Mouse (Mus musculus): ENCODE results near the gene Xiap.
"Not testable (repeated sequence)": the region's sequence is repeated elsewhere in the genome, so short reads cannot be mapped to it uniquely, and the experiment has no call there.

Gene Xiap

DNA sequence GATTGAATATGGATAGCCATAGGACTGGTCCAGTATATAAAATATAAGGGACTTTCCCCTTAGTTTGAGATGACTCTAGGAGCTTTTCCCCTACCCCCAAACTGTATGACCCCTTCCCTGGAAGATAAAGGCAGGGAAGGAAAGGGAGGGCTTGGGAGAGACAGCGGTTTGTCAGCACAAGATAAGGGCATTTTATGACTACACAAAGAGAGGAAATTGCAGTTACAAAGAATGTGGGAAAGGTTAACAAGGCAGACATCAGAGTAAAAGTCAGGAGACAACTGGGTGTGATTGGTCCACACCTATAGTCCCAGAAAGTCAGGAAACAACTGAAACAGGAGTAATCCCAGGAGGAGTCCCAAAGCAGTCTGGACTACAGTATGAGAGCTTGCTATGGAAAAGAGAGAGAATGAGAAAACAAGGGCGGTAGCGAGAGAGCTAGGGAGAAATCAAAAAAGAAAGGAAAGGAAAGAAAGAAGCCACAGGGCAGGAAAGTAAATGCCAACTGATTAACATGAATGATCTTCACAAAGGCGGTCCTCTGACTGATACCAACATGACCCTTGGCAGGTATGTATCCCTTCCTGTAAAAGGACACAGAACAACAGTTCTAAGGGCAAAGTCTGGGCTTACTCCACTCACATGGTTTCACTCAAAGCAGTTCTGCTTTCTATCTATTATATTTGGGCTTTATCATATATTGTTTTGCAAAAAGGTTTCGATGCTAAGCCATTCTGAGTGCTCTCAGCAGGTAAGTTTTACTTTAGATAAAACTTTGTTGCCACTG is at the start of gene Xiap:
TSS of gene Xiap (plus strand) at position 398 of the 787 bp plus-strand sequence.
- no peak for DNase-seq

DNA sequence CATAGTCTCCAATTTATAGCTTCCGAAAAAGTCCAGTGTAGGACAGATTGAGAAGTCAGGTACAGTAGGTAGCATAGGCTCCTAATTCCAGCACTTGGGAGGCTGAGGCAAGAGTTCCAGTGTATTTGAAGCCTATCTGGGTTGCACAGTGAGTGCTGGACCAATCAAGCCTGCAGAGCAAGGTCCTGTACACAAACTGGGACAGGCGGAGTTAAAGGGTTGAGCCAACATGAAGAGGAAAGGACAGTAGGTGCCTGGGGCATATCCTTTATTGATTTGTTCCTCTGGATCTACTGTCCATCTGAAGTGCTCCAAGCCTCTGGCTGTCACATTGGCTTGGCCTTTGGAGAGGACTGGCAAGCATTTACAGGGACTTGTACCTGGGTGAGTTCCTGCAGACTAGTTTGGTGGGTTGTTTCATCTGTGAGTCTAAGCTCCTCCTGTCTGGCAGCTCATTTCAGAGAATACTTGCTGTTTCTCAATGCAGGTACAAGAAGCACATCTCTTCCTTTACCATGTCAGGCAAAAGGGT is 46.7 kb upstream of the Xiap start:
- no peak for DNase-seq

DNA sequence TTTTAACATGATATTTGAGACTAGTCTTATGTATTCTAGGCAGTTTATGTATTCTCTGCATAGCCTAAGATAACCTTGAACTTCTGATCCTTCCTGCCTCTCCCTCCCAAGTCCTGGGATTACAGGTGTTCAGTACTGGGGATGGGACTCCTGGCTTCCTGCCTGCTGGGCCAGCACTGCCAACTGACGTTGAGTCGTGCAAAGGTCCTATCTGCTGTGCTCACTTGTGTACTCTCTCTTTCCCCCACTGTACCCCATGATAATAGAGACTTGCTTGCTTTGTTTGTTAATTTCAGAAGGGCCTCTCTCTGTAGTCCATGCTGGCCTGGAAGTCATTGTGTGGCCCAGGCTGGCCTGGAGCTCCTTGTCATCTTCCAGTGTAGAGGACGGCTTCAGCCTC is 45.7 kb upstream of the Xiap start:
- no peak for DNase-seq

DNA sequence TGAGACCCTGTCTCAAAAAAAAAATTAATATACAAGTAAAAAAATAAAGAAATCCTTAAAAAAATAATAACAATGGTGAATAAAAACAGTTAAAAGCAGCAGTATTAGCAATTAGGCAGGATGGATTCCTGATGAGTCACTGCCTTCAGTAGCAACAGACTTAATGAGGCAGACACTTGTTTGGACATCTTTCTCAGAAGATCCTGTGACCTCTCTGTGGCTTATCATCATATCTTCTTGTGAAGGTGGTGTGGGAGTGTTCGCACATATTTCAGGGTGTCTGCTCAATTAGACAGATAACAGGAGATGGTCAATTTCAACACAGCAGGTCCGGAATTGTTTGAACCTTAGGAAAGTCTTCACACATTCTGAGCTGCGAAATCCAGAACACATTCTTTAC is 45.0 kb upstream of the Xiap start:
- no peak for DNase-seq

DNA sequence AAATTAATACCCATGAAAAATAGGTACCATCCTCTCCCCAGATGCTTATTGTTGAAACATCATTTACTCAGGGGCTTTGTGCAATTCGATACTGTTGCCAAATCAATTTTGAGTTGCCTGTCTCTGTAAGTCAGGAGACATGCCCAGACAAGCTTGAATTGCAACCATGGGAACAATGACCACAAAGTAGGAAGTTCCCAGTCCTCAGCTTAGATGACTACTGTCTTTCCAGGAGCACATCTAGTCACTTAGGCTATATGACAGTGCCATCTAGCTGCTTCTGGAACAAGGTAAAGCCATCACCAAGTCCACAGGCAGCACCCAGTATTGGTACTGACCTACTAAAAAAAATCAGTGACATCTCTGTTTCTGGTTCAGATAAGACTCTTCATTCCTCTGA is 41.4 kb upstream of the Xiap start:
- no peak for DNase-seq

DNA sequence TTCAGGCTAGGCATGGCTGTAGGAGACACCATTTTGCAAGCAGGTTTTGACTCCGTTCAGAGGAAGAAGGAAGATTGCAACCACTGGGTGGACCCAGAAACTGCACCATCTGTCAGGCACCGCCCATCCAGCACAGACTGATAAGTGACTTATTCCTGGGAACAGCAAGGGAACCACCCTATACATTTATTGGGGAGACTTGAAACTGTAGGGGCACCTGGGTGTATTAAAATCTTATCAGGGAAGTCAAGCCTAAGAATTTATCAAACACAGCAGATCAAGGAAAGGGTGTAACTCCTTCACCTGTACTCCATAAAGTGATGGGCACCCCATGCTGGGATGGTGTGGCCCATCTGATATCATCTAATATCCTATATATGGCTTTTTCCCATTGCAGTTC is 40.0 kb upstream of the Xiap start:
- DNase-seq: no peak

DNA sequence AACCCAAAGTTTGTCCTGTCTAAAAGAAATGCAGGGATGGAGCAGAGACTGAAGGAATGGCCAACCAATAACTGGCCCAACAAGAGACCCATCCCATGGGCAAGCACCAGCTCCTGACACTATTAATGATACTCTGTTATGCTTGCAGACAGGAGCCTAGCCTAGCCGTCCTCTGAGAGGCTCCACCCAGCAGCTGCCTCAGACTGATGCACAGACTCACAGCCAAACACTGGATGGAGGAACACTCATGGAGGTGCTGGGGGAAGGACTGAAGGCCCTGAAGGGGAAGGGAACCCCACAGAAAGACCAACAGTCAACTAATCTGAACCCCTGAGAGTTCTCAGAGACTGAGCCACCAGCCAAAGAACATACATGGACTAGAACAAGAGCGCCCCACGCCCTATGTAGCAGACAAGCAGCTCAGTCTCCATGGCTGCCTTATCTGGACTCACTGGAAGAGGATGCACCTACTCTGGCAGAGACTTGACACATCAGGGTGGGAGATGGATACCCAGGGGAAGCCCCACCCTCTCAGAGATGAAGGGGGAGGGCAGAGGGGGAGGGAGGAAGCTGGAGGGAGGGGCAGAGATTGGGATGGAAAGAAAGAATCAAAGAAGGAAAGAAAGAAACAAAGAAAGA is 33.6 kb upstream of the Xiap start:
- not testable (repeated sequence) for DNase-seq

DNA sequence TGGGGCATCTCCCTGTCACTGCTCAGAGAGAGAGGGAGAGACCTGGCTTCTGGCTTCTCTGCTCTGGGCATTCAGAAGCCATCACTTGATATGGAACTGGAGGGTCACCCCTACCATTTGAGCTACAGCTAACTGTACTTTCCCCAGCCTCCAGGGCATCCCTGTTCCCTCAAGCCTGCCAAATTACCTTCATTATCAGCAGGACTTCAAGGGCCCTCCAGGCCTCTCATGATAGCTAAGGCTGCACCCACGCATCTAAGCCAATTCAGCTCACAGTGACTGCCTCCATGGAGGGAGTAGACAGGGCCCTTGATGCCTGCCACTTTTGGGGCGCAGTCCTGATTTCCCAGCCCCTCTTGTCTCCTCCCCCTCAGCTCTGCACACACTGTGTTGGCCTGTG is 32.5 kb upstream of the Xiap start:
- DNase-seq: not testable (repeated sequence)

DNA sequence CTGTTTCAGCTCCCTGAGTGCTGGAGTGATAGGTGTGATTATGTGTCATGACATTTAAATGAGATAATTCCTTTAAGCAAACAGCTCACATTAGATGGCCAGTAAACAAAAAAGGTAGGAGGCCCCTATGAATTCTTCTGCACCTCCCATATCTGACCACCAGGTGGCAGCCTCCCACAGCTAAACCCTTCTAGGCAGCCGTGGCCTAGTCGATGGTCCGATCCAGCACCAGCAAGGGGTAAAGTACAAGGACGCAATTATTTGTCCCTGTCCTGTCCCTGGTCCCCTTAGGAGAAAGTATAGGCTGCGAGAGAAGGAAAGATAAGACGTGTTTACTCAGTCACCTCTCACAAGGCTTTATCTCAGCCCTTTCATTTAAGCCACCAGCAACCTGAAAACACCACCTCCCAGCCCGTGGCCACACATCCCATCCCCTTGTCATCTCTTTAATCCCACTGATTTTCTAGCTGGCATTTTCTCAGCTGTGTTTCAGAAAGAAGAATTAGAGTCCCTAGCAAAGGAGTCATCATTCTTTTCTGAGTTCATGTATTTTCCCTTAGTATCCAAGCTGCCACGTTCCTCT is 26.3 kb upstream of the Xiap start:
- peak; percentile 59 to 60 for DNase-seq

DNA sequence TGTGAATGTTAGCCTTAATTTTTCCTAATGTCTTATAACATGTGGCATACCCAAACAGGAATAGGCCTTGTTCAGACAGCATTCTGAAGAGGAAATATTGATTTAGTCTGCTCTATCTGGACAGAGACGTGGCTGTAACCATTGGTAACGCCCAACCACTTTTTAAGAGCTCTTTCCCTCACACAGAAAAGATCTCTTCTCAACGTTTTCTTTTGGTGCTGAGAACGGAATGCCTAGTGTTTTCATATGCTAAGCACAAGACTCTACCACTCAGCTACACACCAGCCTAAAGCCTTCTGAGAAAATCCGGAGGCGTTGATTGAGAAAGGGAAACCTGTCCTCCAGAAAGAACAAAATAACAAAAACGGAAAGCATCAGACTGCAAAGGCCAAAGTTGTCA is 25.6 kb upstream of the Xiap start:
- no peak for DNase-seq

DNA sequence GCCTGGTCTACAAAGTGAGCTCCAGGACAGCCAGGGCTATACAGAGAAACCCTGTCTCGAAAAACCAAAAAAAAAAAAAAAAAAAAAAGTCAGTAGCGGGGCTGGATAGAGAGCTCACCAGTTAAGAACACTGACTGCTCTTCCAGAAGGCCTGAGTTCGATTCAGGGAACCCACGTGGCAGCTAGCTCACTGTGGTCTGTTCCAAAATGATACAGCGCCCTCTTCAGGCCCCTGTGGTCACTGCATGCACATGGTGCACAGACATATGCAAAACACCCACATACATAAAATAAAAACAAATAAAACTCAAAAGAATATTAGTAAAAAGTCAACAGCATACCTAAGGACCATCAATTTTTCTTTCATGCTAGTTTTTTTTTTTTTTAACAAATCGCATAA is 20.0 kb upstream of the Xiap start:
- no peak for DNase-seq

DNA sequence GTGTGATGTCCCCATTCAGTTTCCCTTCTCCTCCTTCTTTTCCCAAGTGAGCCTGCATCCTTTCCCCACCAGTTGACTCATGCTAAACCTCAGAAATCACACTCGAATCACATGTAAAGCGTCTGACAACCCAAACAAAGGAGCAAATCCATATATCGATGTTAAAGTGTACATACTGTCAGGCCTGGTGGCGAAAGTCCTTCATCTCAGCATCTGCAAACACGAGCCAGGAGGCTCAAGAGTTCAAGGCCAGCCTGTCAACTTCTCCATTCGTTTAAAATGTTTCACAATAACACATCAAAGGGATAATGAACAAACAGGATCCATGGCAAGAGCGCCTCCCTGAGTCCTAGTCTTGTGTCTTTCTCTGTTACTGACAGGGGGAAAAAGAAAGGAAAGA is 14.5 kb upstream of the Xiap start:
- DNase-seq: no peak

DNA sequence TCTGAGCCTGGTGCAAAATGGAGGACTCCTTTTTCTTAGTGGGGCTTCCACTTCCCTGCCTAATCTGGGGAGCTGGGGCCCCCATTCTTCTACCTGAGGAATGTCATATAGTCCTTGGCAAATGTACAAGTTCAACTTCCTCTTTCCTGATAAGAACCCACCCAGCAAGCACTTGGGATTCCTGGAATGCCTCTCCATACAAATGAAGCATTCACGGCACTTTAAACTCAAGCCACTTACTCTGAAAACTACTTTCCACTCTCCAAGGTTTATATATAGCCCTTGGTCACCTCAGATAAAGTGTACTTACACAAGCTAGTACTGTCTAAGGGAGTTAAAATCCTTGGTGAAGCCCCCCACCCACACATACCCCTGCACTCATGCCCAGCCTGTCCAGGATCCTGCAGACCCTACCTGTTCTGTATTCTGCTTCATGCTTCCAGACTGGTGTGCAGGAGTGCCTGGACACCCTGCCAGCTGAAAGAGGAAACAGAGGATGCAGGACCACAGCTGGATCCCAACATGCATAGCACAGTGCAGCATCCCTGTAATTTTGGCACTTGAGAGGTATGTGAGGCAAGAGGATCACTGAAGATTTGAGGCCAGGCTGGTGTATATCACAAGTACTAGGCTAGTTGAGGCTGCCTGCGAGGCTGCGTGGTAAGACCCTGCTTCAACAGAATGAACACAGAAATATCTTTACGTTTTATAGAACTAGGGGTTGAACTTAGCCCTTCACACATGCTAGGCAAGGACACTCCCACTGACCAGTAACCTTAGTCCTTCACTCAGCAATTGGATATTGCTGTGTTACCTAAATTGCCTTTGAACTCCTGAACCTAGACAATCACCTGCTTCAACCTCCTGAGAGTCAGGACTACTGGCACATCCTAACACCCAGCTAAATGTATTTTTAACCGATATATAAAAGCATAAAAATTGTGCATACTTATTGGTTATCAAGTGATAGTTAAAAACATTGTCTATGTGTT is 8.5 kb upstream of the Xiap start:
- no peak for DNase-seq

DNA sequence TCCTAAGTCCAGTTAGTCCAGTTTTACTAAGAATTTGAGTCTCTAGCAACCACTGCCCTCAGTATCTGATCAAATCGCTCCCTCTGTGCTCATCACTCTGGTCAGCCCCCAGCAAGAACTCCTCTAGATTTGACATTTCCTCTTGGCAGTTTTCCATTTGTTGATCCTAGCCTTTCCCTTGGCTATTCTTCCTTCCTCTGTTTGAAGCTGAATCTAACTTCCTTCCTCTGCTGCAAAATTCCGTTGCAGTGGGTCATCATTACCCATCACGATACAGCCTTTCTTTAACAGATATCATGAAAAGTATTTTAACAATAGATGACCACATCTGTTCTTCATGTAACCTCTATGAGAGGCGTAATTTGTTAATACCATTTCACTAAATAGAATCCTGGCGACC is 2.5 kb upstream of the Xiap start:
- DNase-seq: no peak

DNA sequence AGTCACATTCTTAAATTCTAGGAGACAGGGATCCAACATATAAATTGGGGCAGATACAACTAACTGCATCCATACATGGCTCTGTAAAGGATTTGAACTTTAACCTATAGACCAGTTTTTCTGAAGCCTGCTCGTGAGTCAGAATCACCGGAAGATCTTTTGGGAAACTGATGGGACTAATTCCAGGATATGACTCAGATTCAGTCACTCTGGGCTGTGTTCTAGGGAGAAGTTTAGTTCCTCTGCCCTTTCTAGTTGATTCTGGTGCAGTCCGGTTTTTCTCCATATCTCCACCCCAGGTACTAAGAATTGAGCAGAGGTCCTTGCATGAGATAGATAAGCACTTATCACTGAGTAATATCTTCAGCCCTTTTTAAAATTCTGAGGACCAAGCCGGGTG is 1.6 kb upstream of the Xiap start:
- no peak for DNase-seq

DNA sequence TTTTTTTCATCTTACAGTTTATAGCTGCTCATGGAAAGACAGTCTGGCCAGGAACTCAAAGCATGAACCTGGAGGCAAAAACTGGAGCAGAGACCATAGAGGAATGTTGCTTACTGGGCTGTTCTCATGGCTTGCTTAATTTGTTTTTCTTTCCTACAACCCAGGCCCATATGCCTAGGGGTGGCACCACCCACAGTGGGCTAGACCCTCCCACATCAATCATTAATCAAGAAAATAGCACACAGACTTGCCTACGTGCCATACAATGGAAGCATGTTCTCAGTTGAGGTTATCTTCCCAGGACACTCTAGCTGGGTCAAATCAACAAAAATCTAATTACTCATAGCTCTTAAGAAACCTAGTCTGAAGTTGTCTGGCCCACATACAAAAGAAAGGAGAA is 4.1 kb downstream of the Xiap start:
- DNase-seq: no peak

DNA sequence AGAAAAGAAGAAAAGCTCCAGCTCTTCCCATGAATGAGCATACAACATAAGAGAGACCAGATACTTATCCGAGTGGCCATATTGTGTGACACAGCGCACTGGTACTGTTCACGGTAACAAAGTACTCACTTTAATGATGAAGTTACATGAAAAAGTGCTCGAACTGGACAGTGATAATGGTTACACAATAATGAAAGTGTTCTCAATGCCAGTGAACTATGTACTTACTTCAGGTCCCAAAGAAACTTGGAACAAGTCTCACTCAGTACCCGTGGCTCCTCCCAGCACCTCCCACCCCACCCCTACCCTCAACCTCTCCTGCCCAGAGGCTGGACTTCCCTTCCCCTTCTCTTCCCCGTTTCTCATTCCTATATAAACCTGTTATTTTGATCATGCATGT is 5.6 kb downstream of the Xiap start:
- no peak for DNase-seq

DNA sequence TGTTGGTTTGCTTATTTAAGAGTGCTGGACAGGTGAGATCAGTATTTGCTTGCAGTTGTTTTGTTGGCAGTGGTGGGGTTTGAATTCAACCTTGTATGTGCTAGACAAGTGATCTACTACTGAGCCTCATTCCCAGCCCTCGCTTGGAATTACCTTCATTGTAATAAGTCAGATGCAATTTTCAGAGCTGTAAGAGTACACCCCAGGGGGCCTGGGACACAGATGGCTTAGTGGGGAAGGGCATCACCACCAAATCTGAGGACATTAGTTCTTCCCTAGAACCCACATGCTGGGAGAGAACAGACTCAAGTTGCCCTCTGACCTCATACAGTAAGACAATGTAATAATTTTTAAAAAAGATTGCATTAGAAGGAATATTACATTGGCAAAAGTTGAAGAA is 7.3 kb downstream of the Xiap start:
- no peak for DNase-seq

DNA sequence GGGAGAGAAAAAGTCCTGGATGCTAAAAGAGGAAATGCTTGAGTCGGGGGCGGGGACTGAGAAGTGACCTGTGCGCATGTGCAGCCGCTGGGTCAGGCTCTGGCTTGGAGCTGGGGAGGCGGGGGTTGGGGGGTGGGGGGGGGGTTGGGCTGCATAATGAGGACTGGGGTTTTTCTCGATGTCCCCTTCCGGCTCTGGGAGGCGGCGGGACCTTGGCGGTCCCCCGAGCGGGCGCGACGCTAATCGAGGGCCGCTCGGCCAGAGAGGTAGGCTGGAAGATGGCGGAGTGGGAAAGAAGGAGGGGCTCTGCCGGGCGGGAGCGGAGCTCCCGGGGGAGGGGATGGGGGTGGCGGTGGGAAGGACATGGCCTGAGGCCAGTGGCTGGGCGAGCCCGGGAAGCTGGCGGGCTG is 8.3 kb downstream of the Xiap start:
- peak; percentile 73 to 78 for DNase-seq

DNA sequence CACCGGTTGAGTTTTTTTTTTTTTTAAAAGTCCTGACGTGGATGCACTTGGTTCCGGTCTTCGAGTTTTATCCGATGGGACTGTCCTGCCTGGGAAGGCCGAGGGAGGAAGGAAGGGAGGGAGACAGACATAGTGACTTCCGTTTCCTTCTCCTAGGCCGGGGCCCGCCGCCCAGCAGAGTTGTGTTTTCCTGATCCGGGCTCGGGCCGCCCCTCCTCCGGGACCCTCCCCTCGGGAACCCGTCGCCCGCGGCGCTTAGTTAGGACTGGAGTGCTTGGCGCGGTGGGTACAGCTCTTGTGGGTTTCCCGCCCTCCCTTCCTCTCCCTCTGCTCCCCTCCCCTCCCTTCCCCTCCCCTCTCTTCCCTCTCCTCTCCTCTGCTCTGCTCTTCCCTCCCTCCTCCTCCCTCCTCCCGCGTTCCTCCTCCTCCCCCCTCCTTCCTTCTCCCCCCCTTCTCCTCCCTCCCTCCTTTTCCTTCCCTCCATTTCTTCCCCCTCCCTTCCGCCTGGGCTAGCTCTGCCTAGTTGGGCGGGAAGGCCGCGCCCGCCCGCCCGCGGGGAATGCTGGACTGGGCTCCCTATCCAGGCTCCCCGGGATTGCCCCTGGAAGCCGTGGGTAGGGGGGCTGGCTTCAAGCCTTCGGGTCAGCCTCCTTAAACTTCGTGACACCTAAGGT is 8.9 kb downstream of the Xiap start:
- DNase-seq: peak; percentile 56 to 70

DNA sequence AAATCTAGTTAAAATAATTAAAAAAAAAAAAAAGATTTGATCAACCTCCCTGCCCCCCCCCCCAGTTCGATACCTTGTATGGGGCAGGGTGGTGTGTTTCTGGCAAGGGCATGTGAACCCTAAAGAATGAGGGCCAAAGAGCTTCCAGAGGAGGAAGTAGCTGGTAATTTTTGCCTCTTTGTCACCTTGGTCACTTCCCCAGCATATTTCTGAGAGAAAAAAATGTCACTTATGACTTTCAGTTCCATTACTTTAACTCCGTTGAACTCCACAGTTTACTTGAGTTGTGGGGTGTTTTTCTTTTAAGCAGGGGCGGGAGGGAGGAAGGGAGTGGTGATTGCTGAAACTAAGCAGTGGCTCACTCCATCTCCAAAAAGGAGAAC is 9.4 kb downstream of the Xiap start:
- no peak for DNase-seq

DNA sequence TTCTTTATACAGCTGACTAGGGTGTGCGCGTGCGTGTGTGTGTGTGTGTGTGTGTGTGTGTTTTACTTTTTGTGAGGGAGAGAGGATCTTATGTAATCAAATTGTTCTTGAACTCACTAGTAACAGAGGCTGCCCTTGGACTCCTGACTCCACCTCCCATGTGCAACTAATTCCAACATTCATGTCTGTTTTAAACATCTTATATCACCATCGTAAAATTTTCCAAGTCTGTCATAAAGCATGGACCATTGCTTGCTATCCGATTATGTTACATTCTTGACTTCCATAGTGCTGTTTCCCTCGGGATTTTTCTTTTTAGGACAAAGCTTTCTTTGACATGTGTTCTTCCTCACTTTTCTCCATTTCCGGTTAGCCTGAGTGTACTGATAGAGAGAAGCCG is 28.3 kb downstream of the Xiap start:
- DNase-seq: no peak
